Mouse (Mus musculus) heart, embryonic 12.5 days (tissue): ENCODE data around the gene Rap1b. TPM values are rescaled to one million over a fixed set of nuclear protein-coding genes. Genes with fewer than 3 reads are reported as not detected.

ENCODE experiments used
- ATAC-seq: fragments of 200-750 bp; cut with Nextera tagmentation; 2 replicates; pipeline ENCODE4 v1.8.0; 2017; ENCODE audit warnings: moderate TSS enrichment, moderate library complexity; ENCODE audit not compliant: insufficient number of reproducible peaks, low FRiP score
- H3K27ac ChIP-seq: fragments of 300-500 bp; sonication (generic); 2 replicates; pipeline ENCODE4 v1.5.1; 2016; ENCODE audit warnings: mild to moderate bottlenecking, moderate library complexity; ENCODE audit not compliant: poor library complexity, severe bottlenecking
- H3K27me3 ChIP-seq: fragments of 300-500 bp; sonication (generic); replicated peaks from 2 replicates; pipeline ENCODE4 v1.6.1; 2016; ENCODE audit warnings: mild to moderate bottlenecking, moderate library complexity
- H3K36me3 ChIP-seq: fragments of 300-500 bp; sonication (generic); 2 replicates; pipeline ENCODE4 v1.6.1; 2016; ENCODE audit warnings: mild to moderate bottlenecking, moderate library complexity
- H3K4me1 ChIP-seq: fragments of 300-500 bp; sonication (generic); replicated peaks from 2 replicates; pipeline ENCODE4 v1.6.1; 2016; ENCODE audit warnings: mild to moderate bottlenecking
- H3K4me2 ChIP-seq: fragments of 300-500 bp; sonication (generic); 2 replicates; pipeline ENCODE4 v1.6.1; 2016; ENCODE audit warnings: mild to moderate bottlenecking, moderate library complexity
- H3K4me3 ChIP-seq: fragments of 300-500 bp; sonication (generic); 2 replicates; pipeline ENCODE4 v1.5.1; 2016; ENCODE audit warnings: mild to moderate bottlenecking
- H3K9ac ChIP-seq: fragments of 300-500 bp; sonication (generic); 2 replicates; pipeline ENCODE4 v1.6.1; 2016; ENCODE audit warnings: mild to moderate bottlenecking, moderate library complexity
- H3K9me3 ChIP-seq: fragments of 300-500 bp; sonication (generic); replicated peaks from 2 replicates; pipeline ENCODE4 v1.6.1; 2016; ENCODE audit warnings: mild to moderate bottlenecking, moderate library complexity
- WGBS: fragments of 180-500 bp; shearing (Covaris S2); methylation state at CpG from one replicate; pipeline ENCODE4 v1.1.7; 2016; 5-methylcytosine and 5-hydroxymethylcytosine counted together
- polyA plus RNA-seq: library from polyadenylated mRNA; unstranded; fragments of >200 nt; fragmentation: Nextera tagmentation; extraction: Ambion mirVana; gene quantifications from 2 replicates; pipeline ENCODE4 v1.2.1, GENCODE M21; 2016

Rap1b gene
- polyA plus RNA-seq, 1 experiment from 2014 or later, result 131 TPM

- ATAC-seq, result no peak
- Histone ChIP-seq H3K4me3 (no peak overlapping the region), H3K9me3 (no peaks in the 10 kb centered on the region), H3K9ac (no peak overlapping the region), H3K27me3 (no peaks in the 10 kb centered on the region), H3K27ac (no peak overlapping the region), H3K36me3 (peaks cover 84% of the 10 kb centered on the region), H3K4me2 (no peak overlapping the region), H3K4me1 (no peaks in the 10 kb centered on the region)
- 88% methylated on average over 7 of the region's 7 CpGs for WGBS
These were observed 77.7 kb downstream of the Rap1b start for GRCm38 (mm10) chr10:117768141-117768440.

- H3K4me2 ChIP-seq, result no peak overlapping the region
- H3K4me3 ChIP-seq, result no peak overlapping the region
- no peak for ATAC-seq
- peaks cover 84% of the 10 kb centered on the region for H3K36me3 ChIP-seq
- no peak overlapping the region for H3K27ac ChIP-seq
- WGBS, result 90% methylated on average over 10 of the region's 10 CpGs
- H3K9me3 ChIP-seq, result no peaks in the 10 kb centered on the region
- H3K9ac ChIP-seq, result no peak overlapping the region
- H3K27me3 ChIP-seq, result no peaks in the 10 kb centered on the region
- no peaks in the 10 kb centered on the region for H3K4me1 ChIP-seq
These were observed 78.3 kb downstream of the Rap1b start for GRCm38 (mm10) chr10:117767286-117768140.

GRCm38 (mm10) chr10:117766896-117767160 lies 79.0 kb downstream of the Rap1b start:
- no peaks in the 10 kb centered on the region for H3K4me1 ChIP-seq
- peaks cover 86% of the 10 kb centered on the region for H3K36me3 ChIP-seq
- H3K9me3 ChIP-seq, result no peaks in the 10 kb centered on the region
- H3K4me2 ChIP-seq, result no peak overlapping the region
- H3K27ac ChIP-seq, result no peak overlapping the region
- no peak for ATAC-seq
- 96% methylated on average over 5 of the region's 5 CpGs for WGBS
- H3K27me3 ChIP-seq, result no peaks in the 10 kb centered on the region
- no peak overlapping the region for H3K4me3 ChIP-seq
- H3K9ac ChIP-seq, result no peak overlapping the region

- no peak overlapping the region for H3K4me3 ChIP-seq
- no peak overlapping the region for H3K4me2 ChIP-seq
- H3K9ac ChIP-seq, result no peak overlapping the region
- peaks cover 86% of the 10 kb centered on the region for H3K36me3 ChIP-seq
- no peak for ATAC-seq
- WGBS, result 90% methylated on average over 16 of the region's 16 CpGs
- no peaks in the 10 kb centered on the region for H3K9me3 ChIP-seq
- H3K4me1 ChIP-seq, result no peaks in the 10 kb centered on the region
- H3K27me3 ChIP-seq, result no peaks in the 10 kb centered on the region
- no peak overlapping the region for H3K27ac ChIP-seq
These were observed 79.5 kb downstream of the Rap1b start for GRCm38 (mm10) chr10:117766111-117766895.

GRCm38 (mm10) chr10:117765116-117765894 lies 80.5 kb downstream of the Rap1b start:
- ATAC-seq, result no peak
- WGBS, result 90% methylated on average over 11 of the region's 11 CpGs
- H3K4me2 ChIP-seq, result no peak overlapping the region
- no peaks in the 10 kb centered on the region for H3K27me3 ChIP-seq
- peaks cover 86% of the 10 kb centered on the region for H3K36me3 ChIP-seq
- no peaks in the 10 kb centered on the region for H3K4me1 ChIP-seq
- H3K9me3 ChIP-seq, result no peaks in the 10 kb centered on the region
- H3K9ac ChIP-seq, result no peak overlapping the region
- H3K4me3 ChIP-seq, result no peak overlapping the region
- no peak overlapping the region for H3K27ac ChIP-seq

GRCm38 (mm10) chr10:117764598-117764997 lies 81.2 kb downstream of the Rap1b start:
- Histone ChIP-seq H3K4me3 (no peak overlapping the region), H3K4me2 (no peak overlapping the region), H3K27ac (no peak overlapping the region), H3K27me3 (no peaks in the 10 kb centered on the region), H3K9me3 (no peaks in the 10 kb centered on the region), H3K9ac (no peak overlapping the region), H3K36me3 (peaks cover 86% of the 10 kb centered on the region), H3K4me1 (no peaks in the 10 kb centered on the region)
- ATAC-seq, result no peak
- WGBS, result 88% methylated on average over 6 of the region's 6 CpGs

Other genes starting within 250 kb of the Rap1b start
- gene Cpm, start 216.5 kb downstream of the Rap1b start, polyA plus RNA-seq, result 1.5 and 2.5 TPM in 2 replicates
- 55.7 and 57.4 TPM in 2 replicates for gene Mdm2, start 135.3 kb downstream of the Rap1b start, polyA plus RNA-seq
- 13.0 and 14.5 TPM in 2 replicates for gene Slc35e3, start 99.7 kb downstream of the Rap1b start, polyA plus RNA-seq
- 62.4 and 72.0 TPM in 2 replicates for gene Nup107, start 53.3 kb downstream of the Rap1b start, polyA plus RNA-seq